Mouse (Mus musculus): ENCODE measurements around the gene St5.

St5 gene

DNA sequence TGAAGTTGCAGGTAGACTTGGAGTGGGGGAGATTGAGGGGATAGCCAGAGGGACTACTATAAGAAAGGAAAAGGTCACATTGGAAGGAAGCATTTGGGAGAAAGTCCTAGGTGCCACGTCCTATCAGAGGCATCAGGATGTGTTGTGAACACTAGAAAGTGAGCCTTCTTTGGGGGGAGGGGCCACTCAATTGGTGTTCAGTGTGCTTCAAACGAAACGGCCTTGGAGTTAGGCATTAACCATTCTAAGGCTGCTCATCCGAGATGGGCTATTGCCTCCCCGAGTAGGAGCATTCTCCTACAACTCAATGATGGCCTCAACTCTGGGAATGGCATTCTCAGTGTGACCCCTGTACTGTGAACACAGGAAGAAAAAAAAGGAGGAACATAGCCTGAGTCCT, 140.7 kb downstream of the St5 start:
- DNase-seq, result no peak

DNA sequence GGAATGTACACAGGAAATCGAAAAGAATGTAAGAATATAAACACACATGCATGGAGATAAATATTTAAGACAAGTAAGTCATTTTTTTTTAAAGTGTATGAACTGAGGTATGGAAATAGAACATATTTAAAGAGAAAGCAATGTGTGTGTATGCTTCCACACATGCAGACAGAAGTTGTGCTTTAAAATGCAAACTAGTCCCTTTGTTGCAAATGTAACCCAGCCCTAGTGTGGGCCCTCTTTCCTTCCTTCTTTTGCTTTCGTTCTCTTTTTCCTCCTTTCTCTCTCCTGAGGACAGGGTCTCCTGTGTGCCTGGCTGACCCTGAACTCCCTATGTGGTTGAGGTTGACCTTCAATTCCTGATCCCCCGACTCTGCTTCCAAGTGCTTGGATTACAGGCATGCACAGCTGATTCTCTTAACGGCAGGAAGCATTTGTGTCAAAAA, 141.2 kb downstream of the St5 start:
- DNase-seq, result no peak

DNA sequence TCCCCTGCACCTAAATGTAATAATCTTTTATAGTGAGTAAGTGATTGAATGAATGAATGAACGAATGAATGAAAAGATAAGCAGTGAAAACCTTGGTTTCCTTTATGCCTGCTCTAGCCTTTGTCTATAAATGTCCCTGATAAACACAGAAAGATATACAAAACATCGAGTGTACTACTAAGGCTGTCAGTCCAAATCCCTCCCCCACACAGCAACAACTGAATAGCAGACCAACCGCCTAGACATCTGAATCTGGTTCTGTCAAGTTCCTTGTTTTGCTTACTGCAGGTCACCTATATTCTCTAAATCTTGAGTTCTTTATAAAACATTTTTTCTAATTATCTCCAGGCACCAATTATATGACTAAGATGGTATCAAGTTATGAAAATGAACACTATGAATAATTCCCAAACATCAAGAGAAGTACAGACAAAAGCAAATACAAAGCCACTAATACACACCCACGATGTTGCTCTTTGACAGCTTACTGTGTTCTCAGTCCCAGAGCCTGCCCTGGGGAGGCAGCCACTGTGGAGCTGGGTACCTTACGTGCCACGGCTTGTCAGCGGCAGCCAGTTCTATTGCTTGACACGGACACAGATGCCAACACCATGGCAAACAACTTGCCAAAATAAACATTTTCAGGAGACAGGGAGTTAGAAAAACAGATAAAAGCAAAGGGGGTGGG, 141.8 kb downstream of the St5 start:
- no peak for DNase-seq

DNA sequence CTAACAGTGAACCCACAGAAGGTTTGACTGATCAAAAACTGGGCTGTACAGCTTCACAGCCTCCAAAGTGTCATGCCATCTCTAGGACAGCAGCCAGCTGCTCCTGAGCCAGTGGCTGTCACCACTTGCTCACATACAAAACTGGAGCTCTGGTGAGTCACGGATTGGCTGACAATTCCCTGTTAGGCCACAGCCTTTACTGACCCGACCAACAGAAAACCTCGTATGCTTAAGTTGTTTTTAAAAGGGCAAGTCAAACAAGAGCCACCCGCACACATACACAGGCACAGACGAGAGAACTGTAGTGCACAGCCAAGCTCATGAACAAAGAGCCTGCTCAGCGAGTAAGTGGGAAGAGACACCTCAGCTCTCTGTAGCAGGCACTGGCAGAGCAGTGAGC, 143.9 kb downstream of the St5 start:
- no peak for DNase-seq

- DNase-seq, result no peak
Observed at GRCm38 (mm10) chr7:109546726-109547125, 156.7 kb downstream of the St5 start.

GRCm38 (mm10) chr7:109546186-109546585, 157.2 kb downstream of the St5 start:
- DNase-seq, result no peak

- DNase-seq, result no peak
Observed at GRCm38 (mm10) chr7:109545255-109545993, 158.0 kb downstream of the St5 start.

DNA sequence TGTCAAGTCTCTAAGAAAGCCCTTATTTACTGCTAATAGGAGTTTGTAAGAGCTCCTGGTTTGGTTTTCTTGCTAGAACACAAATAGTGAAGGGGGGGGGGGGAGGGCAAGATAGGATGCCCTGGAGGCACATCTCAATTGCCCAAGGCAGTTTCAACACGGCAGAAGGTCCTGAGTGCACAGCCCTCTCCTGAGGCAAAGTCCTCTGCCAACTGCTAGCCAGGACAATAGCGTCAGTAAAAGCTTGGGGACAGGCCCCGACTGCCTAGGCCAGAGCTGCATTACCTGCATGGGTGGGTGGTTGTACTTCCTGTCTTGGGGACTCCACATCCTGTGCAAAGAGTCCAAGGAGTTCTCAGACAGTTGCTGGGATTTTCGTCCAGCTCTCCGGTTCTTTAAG, 158.6 kb downstream of the St5 start:
- DNase-seq, result no peak

- DNase-seq, result no peak
Observed at GRCm38 (mm10) chr7:109542364-109542628, 161.1 kb downstream of the St5 start.

- DNase-seq, result no peak
Observed at GRCm38 (mm10) chr7:109541609-109542363, 161.6 kb downstream of the St5 start.

GRCm38 (mm10) chr7:109540902-109541301, 162.5 kb downstream of the St5 start:
- DNase-seq, result no peak

DNA sequence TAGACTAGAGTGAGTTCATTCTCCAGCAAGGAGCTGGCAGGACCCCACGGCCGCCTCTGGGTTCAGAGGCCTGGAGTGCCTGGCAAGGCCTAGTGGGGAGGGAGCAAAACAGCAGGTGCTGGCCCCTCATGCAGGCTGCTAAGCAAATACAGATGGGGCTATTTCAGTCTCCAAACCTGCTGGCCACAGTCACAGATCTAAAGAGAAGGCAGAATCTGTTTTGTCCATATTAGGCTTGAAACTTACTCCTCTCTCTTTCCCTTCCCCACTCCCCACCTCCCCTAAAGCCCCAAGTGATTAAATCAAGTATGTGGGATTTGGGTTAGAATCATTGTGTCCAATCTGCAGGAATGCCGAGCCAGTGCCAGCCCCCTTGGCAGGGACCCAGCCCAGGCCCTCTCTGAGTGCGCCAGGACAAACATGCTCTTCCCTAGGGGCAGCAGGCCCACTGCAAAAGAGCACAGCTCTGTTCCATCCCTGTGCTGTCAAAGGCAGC, 166.9 kb downstream of the St5 start:
- DNase-seq, result no peak

- DNase-seq, result no peak
Observed at GRCm38 (mm10) chr7:109534921-109535320, 168.5 kb downstream of the St5 start.

DNA sequence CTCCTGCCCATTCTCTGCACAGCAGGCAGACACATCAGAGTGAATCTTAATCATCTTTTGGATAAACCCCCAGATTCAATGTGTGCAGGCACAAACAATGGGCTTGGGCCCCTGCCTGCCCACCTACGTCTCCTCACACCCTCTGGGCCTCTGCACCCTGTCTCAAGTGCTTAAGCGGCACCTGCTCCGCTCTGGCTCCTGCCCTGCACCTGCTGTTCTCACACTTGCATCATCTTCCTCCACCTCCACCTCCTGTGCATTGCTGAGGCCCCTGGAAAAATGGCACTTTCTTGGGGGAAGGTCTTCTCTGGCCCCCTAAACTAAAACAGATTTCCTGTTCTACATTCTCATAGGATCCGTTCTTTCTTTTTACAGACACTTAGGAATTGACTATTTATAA, 169.5 kb downstream of the St5 start:
- DNase-seq, result no peak

DNA sequence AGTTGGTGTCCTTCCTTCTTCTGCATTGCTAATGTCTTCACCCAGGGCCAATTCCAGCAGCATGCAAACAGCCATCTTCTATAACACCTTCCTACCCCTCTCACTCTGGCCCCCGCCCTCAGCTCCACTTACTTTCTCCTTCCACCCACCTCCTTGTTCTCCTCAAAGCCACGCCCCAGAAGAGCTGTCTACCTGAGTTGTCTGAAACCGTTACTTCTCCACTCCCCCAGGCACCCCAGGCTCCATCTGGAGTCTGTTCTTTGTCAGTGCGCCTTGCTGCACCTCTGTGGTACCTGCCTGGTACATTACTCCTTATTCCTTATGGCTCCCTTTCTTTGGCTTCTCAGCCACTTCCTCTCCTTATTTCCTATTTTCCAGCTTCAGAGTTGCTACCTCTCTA, 170.3 kb downstream of the St5 start:
- no peak for DNase-seq

DNA sequence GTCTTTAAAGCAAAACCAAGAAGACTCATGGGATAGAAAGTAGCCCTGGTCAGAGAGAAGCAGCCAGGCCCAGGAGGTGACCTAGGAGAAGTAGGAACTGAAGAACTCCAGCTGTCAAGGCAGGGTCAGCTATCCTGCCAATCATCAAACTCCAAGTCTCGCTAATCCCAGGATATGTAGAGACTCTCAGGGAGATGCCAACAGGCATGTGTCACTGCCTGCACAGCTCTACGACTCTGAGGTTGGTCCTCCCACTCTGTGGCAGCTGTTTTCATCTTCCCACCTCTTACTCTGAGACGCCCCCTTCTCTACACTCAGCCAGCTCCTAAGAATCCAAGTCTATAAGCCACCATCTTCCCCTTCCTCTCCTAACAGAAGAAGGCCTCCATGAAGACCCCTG, 170.7 kb downstream of the St5 start:
- DNase-seq, result no peak

- DNase-seq, result no peak
Observed at GRCm38 (mm10) chr7:109531501-109531900, 171.9 kb downstream of the St5 start.

DNA sequence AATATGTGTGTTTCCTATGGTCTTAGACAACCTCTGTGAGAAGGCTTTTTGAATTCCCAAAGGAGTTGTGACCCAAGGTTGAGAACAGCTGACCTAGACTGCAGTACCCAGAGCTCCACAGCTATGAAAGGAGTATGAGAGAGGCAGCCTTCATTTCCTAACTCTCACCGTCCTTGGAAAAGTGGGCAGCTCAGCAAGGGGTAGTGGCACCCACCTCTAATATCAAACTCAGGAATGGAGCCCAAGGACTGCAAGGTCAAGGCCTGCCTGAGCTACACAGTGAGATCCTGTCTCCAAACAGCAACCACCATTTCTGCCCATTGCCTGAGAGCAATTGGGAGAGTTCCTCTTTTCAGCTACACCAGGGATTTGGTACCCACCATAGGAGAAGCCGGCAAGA, 173.7 kb downstream of the St5 start:
- no peak for DNase-seq

DNA sequence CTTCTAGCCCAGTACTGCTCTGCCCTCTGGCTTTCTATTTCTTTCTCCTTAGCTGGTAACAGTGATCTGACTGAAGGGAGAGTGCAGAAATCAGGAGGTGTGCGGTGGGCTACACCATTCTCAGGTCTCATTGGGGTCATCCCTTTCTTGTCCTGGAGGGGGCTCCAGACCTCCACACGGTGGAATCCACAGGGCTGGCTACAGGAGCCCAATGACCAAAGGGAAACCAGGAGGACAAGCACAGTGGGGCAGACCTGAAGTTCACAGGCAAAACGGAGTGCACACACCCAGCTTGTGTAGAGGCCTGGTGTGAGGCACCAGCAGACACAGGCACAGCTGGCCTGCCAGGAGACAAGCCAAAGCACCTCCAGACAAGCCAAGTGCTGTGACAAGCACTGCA, 175.0 kb downstream of the St5 start:
- DNase-seq, result peak; percentile 70

GRCm38 (mm10) chr7:109527536-109527935, 175.9 kb downstream of the St5 start:
- no peak for DNase-seq

GRCm38 (mm10) chr7:109525740-109526663, 177.4 kb downstream of the St5 start:
- no peak for DNase-seq

GRCm38 (mm10) chr7:109524763-109525162, 178.6 kb downstream of the St5 start:
- no peak for DNase-seq

DNA sequence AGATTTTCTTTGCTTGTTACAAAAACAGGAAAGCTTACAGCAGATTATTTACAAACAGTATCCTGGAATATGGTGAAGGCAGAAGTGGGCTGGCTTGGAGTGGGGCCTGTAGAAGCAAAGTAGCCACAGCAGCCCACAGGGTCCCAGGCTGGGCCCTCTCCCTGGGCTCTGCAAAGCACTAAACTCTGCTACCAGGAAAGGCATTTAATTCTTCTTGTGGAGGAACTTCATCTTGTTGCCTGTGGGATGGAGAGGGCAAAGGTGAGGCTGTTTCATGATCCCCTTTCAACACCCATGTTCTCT, 179.0 kb downstream of the St5 start:
- no peak for DNase-seq

Data from retina, postnatal 1 day (tissue).